Mouse (Mus musculus) hindbrain, postnatal 0 days (tissue): ENCODE measurements around the gene Slc25a38. TPM values are rescaled to one million over a fixed set of nuclear protein-coding genes. Genes with fewer than 3 reads are reported as not detected.

Experiments
- ATAC-seq: fragments of 200-750 bp; cut with Nextera tagmentation; 2 replicates; pipeline ENCODE4 v1.8.0; 2017; ENCODE audit warnings: mild to moderate bottlenecking, moderate TSS enrichment, moderate library complexity
- DNase-seq: peaks from one replicate; pipeline ENCODE4 v3.0.0-alpha.2; 2015; ENCODE audit warnings: low spot score
- H3K27ac ChIP-seq: fragments of 300-500 bp; sonication (generic); 2 replicates; pipeline ENCODE4 v1.5.1; 2014; ENCODE audit warnings: mild to moderate bottlenecking
- H3K27me3 ChIP-seq: fragments of 300-500 bp; sonication (generic); 2 replicates; pipeline ENCODE4 v1.6.1; 2014; ENCODE audit warnings: low read length, mixed read lengths; ENCODE audit not compliant: insufficient read depth
- H3K36me3 ChIP-seq: fragments of 300-500 bp; sonication (generic); 2 replicates; pipeline ENCODE4 v1.6.1; 2014; ENCODE audit warnings: low read length, mixed read lengths; ENCODE audit not compliant: insufficient read depth
- H3K4me1 ChIP-seq: fragments of 300-500 bp; sonication (generic); 2 replicates; pipeline ENCODE4 v1.6.1; 2014; ENCODE audit warnings: antibody characterized with exemption, low read length, mixed read lengths; ENCODE audit not compliant: insufficient read depth
- H3K4me2 ChIP-seq: fragments of 300-500 bp; sonication (generic); 2 replicates; pipeline ENCODE4 v1.6.1; 2014; ENCODE audit warnings: low read depth, mild to moderate bottlenecking, low read length, moderate library complexity, mixed read lengths
- H3K4me3 ChIP-seq: fragments of 300-500 bp; sonication (generic); 2 replicates; pipeline ENCODE4 v1.5.1; 2014; ENCODE audit warnings: low read length
- H3K9ac ChIP-seq: fragments of 300-500 bp; sonication (generic); replicated peaks from 2 replicates; pipeline ENCODE4 v1.6.1; 2014; ENCODE audit warnings: mild to moderate bottlenecking, low read length, moderate library complexity, mixed read lengths
- H3K9me3 ChIP-seq: fragments of 300-500 bp; sonication (generic); 2 replicates; pipeline ENCODE4 v1.6.1; 2016; ENCODE audit warnings: low read length, mixed read lengths
- CTCF ChIP-seq: IDR thresholded peaks from 2 replicates; pipeline ENCODE4 v1.5.1; 2016; ENCODE audit warnings: antibody characterized with exemption, control low read depth, low read depth
- WGBS: fragments of 180-500 bp; shearing (Covaris S2); extraction: QIAGEN DNeasy Blood & Tissue Kit; methylation state at CpG from one replicate; pipeline ENCODE4 v1.1.7; 2014; 5-methylcytosine and 5-hydroxymethylcytosine counted together
- polyA plus RNA-seq: library from polyadenylated mRNA; unstranded; fragments of >200 nt; fragmentation: Nextera tagmentation; extraction: Ambion mirVana; gene quantifications from 2 replicates; pipeline ENCODE4 v1.2.1, GENCODE M21; 2015
- total RNA-seq: library from RNA; depleted of rRNA; stranded (reverse); fragments of >200 nt; gene quantifications from 2 replicates; pipeline ENCODE4 v1.2.3, GENCODE M21; 2014

Gene Slc25a38
- total and polyA plus RNA-seq, 2 experiments from 2014 or later, result 39.8 to 64.0 TPM

- H3K36me3 ChIP-seq, result peaks cover 47% of the 10 kb centered on the region
- H3K27ac ChIP-seq, result peak within 1 kb of the TSS; percentile 84
- ATAC-seq (peak; percentile 98), DNase-seq (peak; percentile 99)
- WGBS, result 4% methylated on average over 72 of the region's 72 CpGs
- H3K9me3 ChIP-seq, result no peaks in the 10 kb centered on the region
- no peaks in the 10 kb centered on the region for H3K27me3 ChIP-seq
- peak; percentile 29 for TF ChIP-seq CTCF
- H3K4me3 ChIP-seq, result peak within 1 kb of the TSS; percentile 97
- H3K4me1 ChIP-seq, result no peaks in the 10 kb centered on the region
- peak within 1 kb of the TSS; percentile 91 for H3K4me2 ChIP-seq
- peak within 1 kb of the TSS; percentile 94 for H3K9ac ChIP-seq
Measured at GRCm38 (mm10) chr9:120127538-120128251, 17.5 kb downstream of the Slc25a38 start, which contains the start of gene Rpsa. Gene Rpsa (plus strand): TSS chr9:120127689.

- no peaks in the 10 kb centered on the region for H3K4me1 ChIP-seq
- 68% methylated on average over 10 of the region's 10 CpGs for WGBS
- no peak overlapping the region for H3K27ac ChIP-seq
- DNase-seq (no peak), ATAC-seq (no peak)
- TF ChIP-seq CTCF, result no peak
- H3K27me3 ChIP-seq, result no peaks in the 10 kb centered on the region
- no peak overlapping the region for H3K9ac ChIP-seq
- peaks cover 38% of the 10 kb centered on the region for H3K36me3 ChIP-seq
- no peak overlapping the region for H3K4me3 ChIP-seq
- H3K9me3 ChIP-seq, result no peaks in the 10 kb centered on the region
- peak overlapping the region; percentile 91; the same call in 1 of the 2 replicates for H3K4me2 ChIP-seq
Measured at GRCm38 (mm10) chr9:120129276-120129675, 19.1 kb downstream of the Slc25a38 start.

GRCm38 (mm10) chr9:120131784-120132288, 21.7 kb downstream of the Slc25a38 start:
- TF ChIP-seq CTCF, result no peak
- no peaks in the 10 kb centered on the region for H3K9me3 ChIP-seq
- no peak overlapping the region for H3K4me2 ChIP-seq
- DNase-seq (no peak), ATAC-seq (no peak)
- no peaks in the 10 kb centered on the region for H3K27me3 ChIP-seq
- no peaks in the 10 kb centered on the region for H3K4me1 ChIP-seq
- no peak overlapping the region for H3K9ac ChIP-seq
- H3K27ac ChIP-seq, result no peak overlapping the region
- 93% methylated on average over 3 of the region's 3 CpGs for WGBS
- H3K36me3 ChIP-seq, result peaks cover 37% of the 10 kb centered on the region
- no peak overlapping the region for H3K4me3 ChIP-seq

- ATAC-seq, result no peak
- Histone ChIP-seq H3K9ac (no peak overlapping the region), H3K27me3 (no peaks in the 10 kb centered on the region), H3K4me1 (no peaks in the 10 kb centered on the region), H3K36me3 (peaks cover 37% of the 10 kb centered on the region), H3K27ac (no peak overlapping the region), H3K4me3 (no peak overlapping the region), H3K9me3 (no peaks in the 10 kb centered on the region), H3K4me2 (no peak overlapping the region)
- no peak for TF ChIP-seq CTCF
- 34% methylated on average over 8 of the region's 8 CpGs for WGBS
- DNase-seq, result no peak
Measured at GRCm38 (mm10) chr9:120132980-120133754, 23.0 kb downstream of the Slc25a38 start.

GRCm38 (mm10) chr9:120133755-120134475, 23.7 kb downstream of the Slc25a38 start:
- no peaks in the 10 kb centered on the region for H3K9me3 ChIP-seq
- H3K4me3 ChIP-seq, result no peak overlapping the region
- TF ChIP-seq CTCF, result no peak
- H3K27me3 ChIP-seq, result no peaks in the 10 kb centered on the region
- no peak for ATAC-seq
- no peak overlapping the region for H3K9ac ChIP-seq
- H3K4me1 ChIP-seq, result no peaks in the 10 kb centered on the region
- H3K36me3 ChIP-seq, result peaks cover 37% of the 10 kb centered on the region
- WGBS, result 53% methylated on average over 6 of the region's 6 CpGs
- H3K27ac ChIP-seq, result no peak overlapping the region
- H3K4me2 ChIP-seq, result no peak overlapping the region
- no peak for DNase-seq

GRCm38 (mm10) chr9:120134529-120135160, 24.5 kb downstream of the Slc25a38 start:
- ATAC-seq (no peak), DNase-seq (no peak)
- no peak overlapping the region for H3K27ac ChIP-seq
- no peak for TF ChIP-seq CTCF
- H3K9me3 ChIP-seq, result no peaks in the 10 kb centered on the region
- H3K27me3 ChIP-seq, result no peaks in the 10 kb centered on the region
- H3K4me3 ChIP-seq, result no peak overlapping the region
- peaks cover 29% of the 10 kb centered on the region for H3K36me3 ChIP-seq
- no peak overlapping the region for H3K9ac ChIP-seq
- 88% methylated on average over 13 of the region's 13 CpGs for WGBS
- H3K4me2 ChIP-seq, result no peak overlapping the region
- no peaks in the 10 kb centered on the region for H3K4me1 ChIP-seq
